In the genomic region with DNA sequence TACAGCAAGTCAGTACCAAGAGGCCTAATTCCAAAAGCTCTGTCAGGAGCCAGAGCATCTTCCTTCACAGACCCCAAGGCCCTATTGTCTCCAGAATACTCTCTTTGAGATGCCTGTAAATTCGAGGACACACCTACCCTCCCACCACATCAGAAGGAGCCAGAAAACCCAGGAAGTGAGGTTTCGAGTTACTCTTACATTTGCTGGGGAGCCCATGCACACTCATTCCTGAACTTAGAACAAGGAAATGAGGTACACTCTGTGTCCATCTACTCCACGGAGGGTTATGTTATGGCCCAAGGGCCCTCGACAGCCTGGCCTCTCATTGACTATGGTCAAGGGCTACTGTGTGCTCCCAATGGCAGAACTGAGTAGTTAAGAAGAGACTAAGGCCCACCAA, we compare ENCODE assay signal across 18 mouse cellular contexts. TPM values are rescaled to one million over a fixed set of nuclear protein-coding genes. Genes with fewer than 3 reads are reported as not detected.
DNase-seq lines count a peak whose midpoint lies in the region; ATAC-seq and TF ChIP-seq lines count a peak whose summit lies in the region.
"Had no signal": no experiment of that assay in that cellular context is flagged by ENCODE, and none has a peak within 500 bp of the region (broad histone marks: within the 10 kb centered on the region; RNA-seq: fewer than 3 reads in every experiment).

No protein-coding gene starts in this region.

- peak; percentile 63 for DNase-seq in CD4-positive helper T cell, adult 2 months (ENCODE audit: low read depth, low spot score)
- peak; percentile 62 for DNase-seq in T-cell, adult 2 months (ENCODE audit: low spot score)
- peak; percentile 41 to 43 for DNase-seq in thymus, postnatal 36 days
- DNase-seq in kidney, postnatal 14 days: no peak
- no peak for DNase-seq in kidney, adult 9 months
- DNase-seq: adrenal gland, postnatal 14 days; cerebellum, adult 9-10 months; gastrocnemius, postnatal 10 days; layer of hippocampus, adult 9-11 months had no signal

- no peak overlapping the region for H3K4me3 ChIP-seq in small intestine, adult 2 months (ENCODE audit: low read depth, low read length)
- H3K4me3 ChIP-seq: embryonic facial prominence, embryonic 15.5 days; kidney, embryonic 15.5 days; midbrain, embryonic 15.5 days had no signal

- H3K4me1 ChIP-seq in small intestine, adult 2 months (ENCODE audit: control insufficient read depth, insufficient read depth, insufficient read length, low read length): peaks cover 18% of the 10 kb centered on the region; the same call in 1 of the 2 replicates
- H3K4me1 ChIP-seq: embryonic facial prominence, embryonic 15.5 days; kidney, embryonic 15.5 days; midbrain, embryonic 15.5 days had no signal

- TF ChIP-seq POLR2A in small intestine, adult 2 months (IDR thresholded peaks at IDR 0.05; ENCODE audit: low read depth, low read length): no peak

- H3K27me3 ChIP-seq in small intestine, adult 2 months (ENCODE audit: control insufficient read depth, insufficient read depth, low read length): no peaks in the 10 kb centered on the region
- H3K27me3 ChIP-seq: embryonic facial prominence, embryonic 15.5 days; kidney, embryonic 15.5 days; midbrain, embryonic 15.5 days; Patski had no signal

- peaks cover 6% of the 10 kb centered on the region for H3K36me3 ChIP-seq in small intestine, adult 2 months (ENCODE audit: control insufficient read depth, insufficient read depth, low read length)

- 39% methylated on average over 4 of the region's 4 CpGs for WGBS in small intestine, adult 2 months

- no peak for TF ChIP-seq CTCF in small intestine, adult 2 months (IDR thresholded peaks at IDR 0.05; ENCODE audit: extremely low read depth, insufficient read length, insufficient replicate concordance, low read depth, low read length)

- peak overlapping the region; percentile 65 for H3K27ac ChIP-seq in small intestine, adult 2 months (ENCODE audit: insufficient read depth, low read depth, low read length)
- H3K27ac ChIP-seq: embryonic facial prominence, embryonic 15.5 days; hindbrain, postnatal 0 days; kidney, embryonic 15.5 days; macrophage; midbrain, embryonic 15.5 days had no signal

- no peak for ATAC-seq in erythroid progenitor cell, adult 5-6 weeks (replicated peaks; ENCODE audit: low FRiP score, poor library complexity, severe bottlenecking)
- ATAC-seq: forebrain, embryonic 16.5 days; hindbrain, postnatal 0 days; midbrain, embryonic 15.5 days; Patski had no signal

RNA-seq across cellular contexts. Expression of a gene that starts 22.4 kb away (rescaled TPM):
- 24.8 and 80.3 TPM in 2 replicates for polyA plus RNA-seq in small intestine, adult 2 months (2012; rRNA removed)
- total RNA-seq in erythroid progenitor cell, adult 5-6 weeks (2015; ENCODE audit: low replicate concordance): 7.9 and 28.1 TPM in 2 replicates
- total RNA-seq in erythroid progenitor cell, adult 5-6 weeks (2017; ENCODE audit: low replicate concordance): 3.1 and 5.1 TPM in 2 replicates

Comparison
In these comparisons a context has a peak if more than half of its experiments do, and no peak if none do; other contexts are left out.
1. DNase-seq: peak in CD4-positive helper T cell, adult 2 months (single experiment), T-cell, adult 2 months (single experiment) and thymus, postnatal 36 days (2 of 2); none in kidney, postnatal 14 days (single experiment) and kidney, adult 9 months (single experiment).